8 mouse cellular contexts compared by ENCODE assay signal in genomic region chr16:20732251-20732924, GRCm38 (mm10). TPM values are rescaled to one million over a fixed set of nuclear protein-coding genes. Genes with fewer than 3 reads are reported as not detected.
DNase-seq lines count a peak whose midpoint lies in the region; ATAC-seq lines count a peak whose summit lies in the region.

No protein-coding gene starts in this region.

- H3K4me2 ChIP-seq in kidney, embryonic 15.5 days = peak overlapping the region; percentile 95
- peak overlapping the region; percentile 97 for H3K4me2 ChIP-seq in embryonic facial prominence, embryonic 15.5 days (replicated peaks)
- H3K4me2 ChIP-seq in liver, embryonic 11.5 days = peak overlapping the region; percentile 64
- peak overlapping the region; percentile 100 for H3K4me2 ChIP-seq in stomach, embryonic 16.5 days (ENCODE audit: low read depth, low read length)

- no peaks in the 10 kb centered on the region for H3K36me3 ChIP-seq in kidney, embryonic 15.5 days
- H3K36me3 ChIP-seq in embryonic facial prominence, embryonic 15.5 days = 0 out of 2 replicates have a peak, but pooled peaks cover 6% of the 10 kb centered on the region
- H3K36me3 ChIP-seq in liver, embryonic 11.5 days (ENCODE audit: control insufficient read depth, insufficient read depth, low read length) = no peaks in the 10 kb centered on the region
- no peaks in the 10 kb centered on the region for H3K36me3 ChIP-seq in stomach, embryonic 16.5 days (ENCODE audit: control insufficient read depth, insufficient read depth, low read length)

- DNase-seq in kidney, postnatal 4 days = no peak
- peak; percentile 37 for DNase-seq in ZHBTc4 (ENCODE audit: low read depth, low spot score)
- no peak for DNase-seq in liver, embryonic 11.5 days (ENCODE audit: low spot score)
- no peak for DNase-seq in thymus, postnatal 0 days (ENCODE audit: low spot score)
- DNase-seq in kidney, postnatal 36 days = no peak

- peaks cover 32% of the 10 kb centered on the region for H3K27me3 ChIP-seq in kidney, embryonic 15.5 days
- H3K27me3 ChIP-seq in embryonic facial prominence, embryonic 15.5 days = peaks cover 27% of the 10 kb centered on the region
- H3K27me3 ChIP-seq in liver, embryonic 11.5 days (replicated peaks; ENCODE audit: control insufficient read depth, insufficient read depth, low read length) = peaks cover 62% of the 10 kb centered on the region
- peaks cover 14% of the 10 kb centered on the region for H3K27me3 ChIP-seq in stomach, embryonic 16.5 days (ENCODE audit: control insufficient read depth, insufficient read depth, low read length)

- peak overlapping the region; percentile 71 for H3K9ac ChIP-seq in kidney, embryonic 15.5 days
- H3K9ac ChIP-seq in embryonic facial prominence, embryonic 15.5 days = peak overlapping the region; percentile 63
- peak overlapping the region; percentile 56 for H3K9ac ChIP-seq in liver, embryonic 11.5 days (ENCODE audit: low read depth, low read length)
- peak overlapping the region; percentile 87 for H3K9ac ChIP-seq in stomach, embryonic 16.5 days (ENCODE audit: low read length)

- 5% methylated on average over 11 of the region's 30 CpGs for WGBS in kidney, embryonic 15.5 days
- under 1% methylated on average over 29 of the region's 30 CpGs for WGBS in embryonic facial prominence, embryonic 15.5 days
- WGBS in liver, embryonic 11.5 days = 2% methylated on average over 30 of the region's 30 CpGs
- 2% methylated on average over 22 of the region's 30 CpGs for WGBS in stomach, embryonic 16.5 days

- peak overlapping the region; percentile 80 for H3K27ac ChIP-seq in kidney, embryonic 15.5 days
- H3K27ac ChIP-seq in embryonic facial prominence, embryonic 15.5 days (replicated peaks) = peak overlapping the region; percentile 87
- H3K27ac ChIP-seq in liver, embryonic 11.5 days (ENCODE audit: low read depth, low read length) = peak overlapping the region; percentile 41; the same call in 1 of the 2 replicates
- peak overlapping the region; percentile 67 for H3K27ac ChIP-seq in stomach, embryonic 16.5 days (ENCODE audit: low read length)

- peak; percentile 37 for ATAC-seq in kidney, embryonic 15.5 days (replicated peaks; ENCODE audit: low FRiP score)
- peak; percentile 29 for ATAC-seq in embryonic facial prominence, embryonic 15.5 days (ENCODE audit: insufficient number of reproducible peaks, low FRiP score, low TSS enrichment, low read depth)
- peak; percentile 5; the same call in 1 of the 2 replicates for ATAC-seq in liver, embryonic 11.5 days (replicated peaks; ENCODE audit: low FRiP score)
- peak; percentile 38; the same call in 1 of the 2 replicates for ATAC-seq in stomach, embryonic 16.5 days (ENCODE audit: insufficient read depth, low FRiP score)

- H3K4me3 ChIP-seq in kidney, embryonic 15.5 days (replicated peaks) = peak overlapping the region; percentile 70
- peak overlapping the region; percentile 70 for H3K4me3 ChIP-seq in embryonic facial prominence, embryonic 15.5 days (replicated peaks)
- H3K4me3 ChIP-seq in liver, embryonic 11.5 days (ENCODE audit: low read depth, low read length) = peak overlapping the region; percentile 50
- H3K4me3 ChIP-seq in stomach, embryonic 16.5 days (replicated peaks; ENCODE audit: low read length) = peak overlapping the region; percentile 70

- H3K9me3 ChIP-seq in kidney, embryonic 15.5 days (replicated peaks) = no peaks in the 10 kb centered on the region
- no peaks in the 10 kb centered on the region for H3K9me3 ChIP-seq in embryonic facial prominence, embryonic 15.5 days (replicated peaks)
- no peaks in the 10 kb centered on the region for H3K9me3 ChIP-seq in liver, embryonic 11.5 days (ENCODE audit: control insufficient read depth, low read length)
- no peaks in the 10 kb centered on the region for H3K9me3 ChIP-seq in stomach, embryonic 16.5 days (replicated peaks; ENCODE audit: control insufficient read depth, low read length)

- H3K4me1 ChIP-seq in kidney, embryonic 15.5 days = peaks cover 33% of the 10 kb centered on the region
- H3K4me1 ChIP-seq in embryonic facial prominence, embryonic 15.5 days = peaks cover 28% of the 10 kb centered on the region
- peaks cover 3% of the 10 kb centered on the region; the same call in 1 of the 2 replicates for H3K4me1 ChIP-seq in liver, embryonic 11.5 days (replicated peaks; ENCODE audit: control insufficient read depth, insufficient read depth, low read length)
- H3K4me1 ChIP-seq in stomach, embryonic 16.5 days (ENCODE audit: control insufficient read depth, insufficient read depth, low read length) = peaks cover 16% of the 10 kb centered on the region

RNA-seq across cellular contexts. Expression of gene Chrd, which starts 0.5 kb away (rescaled TPM):
- polyA plus RNA-seq in kidney, embryonic 15.5 days (2015; fragmentation: Nextera tagmentation; extraction: Ambion mirVana) = 4.6 and 7.4 TPM in 2 replicates
- 8.5 and 10.8 TPM in 2 replicates for polyA plus RNA-seq in embryonic facial prominence, embryonic 15.5 days (2015; fragmentation: Nextera tagmentation; extraction: Ambion mirVana)
- polyA plus RNA-seq in liver, embryonic 11.5 days (2014; fragmentation: Nextera tagmentation; extraction: Ambion mirVana) = 0.77 and 0.93 TPM in 2 replicates
- 5.2 and 5.6 TPM in 2 replicates for polyA plus RNA-seq in stomach, embryonic 16.5 days (2015; fragmentation: Nextera tagmentation; extraction: Ambion mirVana)
- 0.91 and 1.3 TPM in 2 replicates for polyA plus RNA-seq in thymus, postnatal 0 days (2015; fragmentation: Nextera tagmentation; extraction: Ambion mirVana)

RNA-seq across cellular contexts. Expression of gene Thpo, which starts 1.9 kb away (rescaled TPM):
- polyA plus RNA-seq in kidney, embryonic 15.5 days (2015; fragmentation: Nextera tagmentation; extraction: Ambion mirVana) = 1.2 TPM in 2 replicates
- 1.3 and 1.6 TPM in 2 replicates for polyA plus RNA-seq in embryonic facial prominence, embryonic 15.5 days (2015; fragmentation: Nextera tagmentation; extraction: Ambion mirVana)
- 4.1 and 4.3 TPM in 2 replicates for polyA plus RNA-seq in liver, embryonic 11.5 days (2014; fragmentation: Nextera tagmentation; extraction: Ambion mirVana)
- polyA plus RNA-seq in stomach, embryonic 16.5 days (2015; fragmentation: Nextera tagmentation; extraction: Ambion mirVana) = 1.0 and 1.3 TPM in 2 replicates
- polyA plus RNA-seq in thymus, postnatal 0 days (2015; fragmentation: Nextera tagmentation; extraction: Ambion mirVana) = 0.12 and 0.26 TPM in 2 replicates

RNA-seq across cellular contexts. Expression of gene Clcn2, which starts 14.8 kb away (rescaled TPM):
- polyA plus RNA-seq in kidney, embryonic 15.5 days (2015; fragmentation: Nextera tagmentation; extraction: Ambion mirVana) = 16.3 and 20.1 TPM in 2 replicates
- polyA plus RNA-seq in embryonic facial prominence, embryonic 15.5 days (2015; fragmentation: Nextera tagmentation; extraction: Ambion mirVana) = 15.6 and 16.0 TPM in 2 replicates
- polyA plus RNA-seq in liver, embryonic 11.5 days (2014; fragmentation: Nextera tagmentation; extraction: Ambion mirVana) = 14.4 and 15.3 TPM in 2 replicates
- polyA plus RNA-seq in stomach, embryonic 16.5 days (2015; fragmentation: Nextera tagmentation; extraction: Ambion mirVana) = 11.6 and 12.9 TPM in 2 replicates
- 5.3 and 7.1 TPM in 2 replicates for polyA plus RNA-seq in thymus, postnatal 0 days (2015; fragmentation: Nextera tagmentation; extraction: Ambion mirVana)

RNA-seq across cellular contexts. Expression of gene Polr2h, which starts 14.9 kb away (rescaled TPM):
- 116 and 120 TPM in 2 replicates for polyA plus RNA-seq in kidney, embryonic 15.5 days (2015; fragmentation: Nextera tagmentation; extraction: Ambion mirVana)
- polyA plus RNA-seq in embryonic facial prominence, embryonic 15.5 days (2015; fragmentation: Nextera tagmentation; extraction: Ambion mirVana) = 90.0 and 100 TPM in 2 replicates
- 124 and 127 TPM in 2 replicates for polyA plus RNA-seq in liver, embryonic 11.5 days (2014; fragmentation: Nextera tagmentation; extraction: Ambion mirVana)
- polyA plus RNA-seq in stomach, embryonic 16.5 days (2015; fragmentation: Nextera tagmentation; extraction: Ambion mirVana) = 75.2 and 84.9 TPM in 2 replicates
- polyA plus RNA-seq in thymus, postnatal 0 days (2015; fragmentation: Nextera tagmentation; extraction: Ambion mirVana) = 116 and 117 TPM in 2 replicates

RNA-seq across cellular contexts. Expression of gene Fam131a, which starts 39.3 kb away (rescaled TPM):
- polyA plus RNA-seq in kidney, embryonic 15.5 days (2015; fragmentation: Nextera tagmentation; extraction: Ambion mirVana) = 6.4 and 6.7 TPM in 2 replicates
- 14.0 and 15.3 TPM in 2 replicates for polyA plus RNA-seq in embryonic facial prominence, embryonic 15.5 days (2015; fragmentation: Nextera tagmentation; extraction: Ambion mirVana)
- polyA plus RNA-seq in liver, embryonic 11.5 days (2014; fragmentation: Nextera tagmentation; extraction: Ambion mirVana) = 2.1 TPM in 2 replicates
- 9.7 and 10.3 TPM in 2 replicates for polyA plus RNA-seq in stomach, embryonic 16.5 days (2015; fragmentation: Nextera tagmentation; extraction: Ambion mirVana)
- 2.1 and 2.3 TPM in 2 replicates for polyA plus RNA-seq in thymus, postnatal 0 days (2015; fragmentation: Nextera tagmentation; extraction: Ambion mirVana)
